In the genomic region with DNA sequence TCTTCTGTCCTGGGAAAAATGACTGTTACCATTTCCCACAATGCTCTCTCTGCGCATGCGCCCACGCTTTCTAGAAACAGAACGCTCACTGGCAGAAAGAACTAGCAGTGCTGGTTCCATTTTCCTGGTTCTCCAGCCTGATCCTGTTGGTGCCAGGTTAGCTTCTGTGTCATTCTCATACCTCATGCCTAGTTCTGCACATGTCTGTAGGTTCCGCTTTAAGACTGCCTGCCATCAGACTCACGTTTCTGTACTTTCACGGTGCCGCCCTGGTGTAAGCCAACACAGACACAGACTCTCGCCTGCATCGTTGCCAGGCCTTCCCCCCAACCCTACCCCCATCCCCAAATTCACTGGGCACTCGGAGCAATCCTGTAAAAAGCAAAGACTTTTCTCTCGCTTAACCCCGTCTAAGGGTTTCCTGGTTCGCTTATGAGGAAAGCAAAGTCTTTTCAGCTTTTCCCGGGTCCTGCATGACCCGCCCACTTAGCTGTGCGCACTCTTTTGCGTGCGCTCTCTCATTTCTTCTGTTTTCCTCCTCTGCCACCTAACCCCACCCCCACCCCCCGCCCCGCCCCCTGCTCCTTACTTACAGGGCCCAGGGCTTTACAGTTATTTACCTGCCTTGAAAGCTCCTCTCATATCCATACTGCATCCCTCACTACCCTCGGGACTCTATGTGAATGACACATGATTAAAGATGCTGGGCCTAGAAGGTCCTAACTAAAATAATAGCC, we compare ENCODE assay signal across 7 mouse cellular contexts. TPM values are rescaled to one million over a fixed set of nuclear protein-coding genes. Genes with fewer than 3 reads are reported as not detected.
DNase-seq lines count a peak whose midpoint lies in the region; ATAC-seq lines count a peak whose summit lies in the region.

No protein-coding gene starts in this region.

- WGBS in embryonic facial prominence, embryonic 10.5 days = 32% methylated on average over 22 of the region's 22 CpGs
- WGBS in heart, embryonic 15.5 days = 32% methylated on average over 22 of the region's 22 CpGs
- 42% methylated on average over 22 of the region's 22 CpGs for WGBS in liver, embryonic 15.5 days (ENCODE audit: insufficient replicate concordance)
- WGBS in neural tube, embryonic 11.5 days = 41% methylated on average over 22 of the region's 22 CpGs

- no peaks in the 10 kb centered on the region for H3K9me3 ChIP-seq in embryonic facial prominence, embryonic 10.5 days
- H3K9me3 ChIP-seq in heart, embryonic 15.5 days (replicated peaks) = no peaks in the 10 kb centered on the region
- no peaks in the 10 kb centered on the region for H3K9me3 ChIP-seq in liver, embryonic 15.5 days (replicated peaks)
- no peaks in the 10 kb centered on the region for H3K9me3 ChIP-seq in neural tube, embryonic 11.5 days (ENCODE audit: control insufficient read depth, low read length)

- peaks cover 12% of the 10 kb centered on the region for H3K4me1 ChIP-seq in embryonic facial prominence, embryonic 10.5 days
- H3K4me1 ChIP-seq in heart, embryonic 15.5 days (replicated peaks) = no peaks in the 10 kb centered on the region
- peaks cover 19% of the 10 kb centered on the region for H3K4me1 ChIP-seq in liver, embryonic 15.5 days (replicated peaks)
- peaks cover 4% of the 10 kb centered on the region; the same call in 1 of the 2 replicates for H3K4me1 ChIP-seq in neural tube, embryonic 11.5 days (ENCODE audit: control insufficient read depth, insufficient read depth, low read length)

- ATAC-seq in activated CD4-positive, CD25-positive, alpha-beta regulatory T cell, adult 4 months = peak; percentile 28
- ATAC-seq in heart, embryonic 15.5 days (replicated peaks; ENCODE audit: insufficient number of reproducible peaks, insufficient read depth, low FRiP score, low read depth) = no peak
- no peak for ATAC-seq in liver, embryonic 15.5 days (ENCODE audit: insufficient read depth)
- ATAC-seq in neural tube, embryonic 11.5 days (ENCODE audit: insufficient read depth, low FRiP score, low TSS enrichment) = no peak

- H3K4me3 ChIP-seq in embryonic facial prominence, embryonic 10.5 days = peak overlapping the region; percentile 51
- peak overlapping the region; percentile 41 for H3K4me3 ChIP-seq in heart, embryonic 15.5 days
- H3K4me3 ChIP-seq in liver, embryonic 15.5 days (replicated peaks) = peak overlapping the region; percentile 43
- H3K4me3 ChIP-seq in neural tube, embryonic 11.5 days (ENCODE audit: low read depth, low read length) = no peak overlapping the region

- peak overlapping the region; percentile 68 for H3K4me2 ChIP-seq in heart, embryonic 15.5 days
- H3K4me2 ChIP-seq in liver, embryonic 15.5 days = peak overlapping the region; percentile 61
- H3K4me2 ChIP-seq in neural tube, embryonic 11.5 days (ENCODE audit: low read depth) = peak overlapping the region; percentile 37

- H3K27ac ChIP-seq in embryonic facial prominence, embryonic 10.5 days (replicated peaks) = peak overlapping the region; percentile 70; the same call in 1 of the 2 replicates
- H3K27ac ChIP-seq in heart, embryonic 15.5 days = no peak overlapping the region
- no peak overlapping the region for H3K27ac ChIP-seq in liver, embryonic 15.5 days (replicated peaks)
- H3K27ac ChIP-seq in neural tube, embryonic 11.5 days (ENCODE audit: low read depth, low read length) = no peak overlapping the region

- H3K27me3 ChIP-seq in embryonic facial prominence, embryonic 10.5 days (replicated peaks; ENCODE audit: low read depth, poor library complexity, severe bottlenecking) = 0 out of 2 replicates have a peak, but pooled peaks cover 11% of the 10 kb centered on the region
- peaks cover 31% of the 10 kb centered on the region for H3K27me3 ChIP-seq in heart, embryonic 15.5 days
- no peaks in the 10 kb centered on the region for H3K27me3 ChIP-seq in liver, embryonic 15.5 days
- no peaks in the 10 kb centered on the region for H3K27me3 ChIP-seq in neural tube, embryonic 11.5 days (ENCODE audit: control insufficient read depth, insufficient read depth, low read length)

- H3K9ac ChIP-seq in heart, embryonic 15.5 days = peak overlapping the region; percentile 52
- H3K9ac ChIP-seq in liver, embryonic 15.5 days = peak overlapping the region; percentile 18; the same call in 1 of the 2 replicates
- no peak overlapping the region for H3K9ac ChIP-seq in neural tube, embryonic 11.5 days (ENCODE audit: low read length)

- DNase-seq in embryonic facial prominence, embryonic 10.5 days (ENCODE audit: low spot score) = peak; percentile 35
- DNase-seq in kidney, postnatal 36 days = peak; percentile 23 to 55
- no peak for DNase-seq in neural tube, embryonic 11.5 days (ENCODE audit: low spot score)
- DNase-seq in thymus, postnatal 25 days = peak; percentile 32

- H3K36me3 ChIP-seq in embryonic facial prominence, embryonic 10.5 days (replicated peaks) = no peaks in the 10 kb centered on the region
- H3K36me3 ChIP-seq in heart, embryonic 15.5 days = no peaks in the 10 kb centered on the region
- H3K36me3 ChIP-seq in liver, embryonic 15.5 days (replicated peaks) = no peaks in the 10 kb centered on the region
- no peaks in the 10 kb centered on the region for H3K36me3 ChIP-seq in neural tube, embryonic 11.5 days (ENCODE audit: control insufficient read depth, insufficient read depth, low read length)

RNA-seq across cellular contexts. Expression of a gene that starts 13.6 kb away (rescaled TPM):
- 1 to 10 TPM; 1.0 to 2.2 TPM for polyA plus RNA-seq in activated CD4-positive, CD25-positive, alpha-beta regulatory T cell, adult 4 months (2017; shearing (Covaris generic))
- polyA plus RNA-seq in embryonic facial prominence, embryonic 10.5 days (2016; fragmentation: Nextera tagmentation; extraction: Ambion mirVana) = 0.22 and 0.38 TPM in 2 replicates
- not detected in 2 replicates for polyA plus RNA-seq in heart, embryonic 15.5 days (2015; fragmentation: Nextera tagmentation; extraction: Ambion mirVana)
- polyA plus RNA-seq in liver, embryonic 15.5 days (2015; fragmentation: Nextera tagmentation; extraction: Ambion mirVana) = 0.59 and 0.85 TPM in 2 replicates
- 0.31 TPM in 1 of 2 replicates, not detected in the other for polyA plus RNA-seq in neural tube, embryonic 11.5 days (2014; fragmentation: Nextera tagmentation; extraction: Ambion mirVana)
